In the genomic region with DNA sequence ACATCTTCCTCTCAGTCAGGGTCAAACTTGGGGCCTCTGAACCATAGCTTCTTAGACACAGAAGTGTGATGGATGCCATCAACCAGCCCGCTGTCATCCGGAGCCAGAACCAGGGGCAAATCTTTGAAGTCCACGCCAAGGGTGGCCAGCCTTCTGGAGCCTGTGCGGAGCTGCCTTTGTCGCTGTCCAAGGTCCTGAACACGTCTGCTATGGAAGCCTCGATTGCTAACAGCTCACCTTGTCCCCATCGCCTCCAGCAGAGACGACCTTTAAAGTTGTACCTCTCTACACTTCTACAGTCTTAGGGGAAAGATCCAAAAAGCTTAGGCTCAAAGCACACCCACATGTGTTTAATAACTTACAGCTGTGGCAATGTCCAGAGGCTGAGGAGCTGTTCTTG, we compare ENCODE assay signal across 10 mouse cellular contexts. TPM values are rescaled to one million over a fixed set of nuclear protein-coding genes. Genes with fewer than 3 reads are reported as not detected.
DNase-seq lines count a peak whose midpoint lies in the region; ATAC-seq and TF ChIP-seq lines count a peak whose summit lies in the region.
"Had no signal": no experiment of that assay in that cellular context is flagged by ENCODE, and none has a peak within 500 bp of the region (broad histone marks: within the 10 kb centered on the region; RNA-seq: fewer than 3 reads in every experiment).

No protein-coding gene starts in this region.

- no peak for TF ChIP-seq CTCF in lung, adult 2 months (IDR thresholded peaks at IDR 0.05; ENCODE audit: insufficient read depth, low read length)
- no peak for TF ChIP-seq CTCF in stomach, postnatal 0 days (IDR thresholded peaks at IDR 0.05; ENCODE audit: low read depth)

- peaks cover 7% of the 10 kb centered on the region for H3K4me1 ChIP-seq in midbrain, embryonic 10.5 days
- H3K4me1 ChIP-seq in midbrain, embryonic 16.5 days (ENCODE audit: control insufficient read depth, insufficient read depth, low read length) = peaks cover 9% of the 10 kb centered on the region; the same call in 1 of the 2 replicates
- H3K4me1 ChIP-seq in lung, adult 2 months (ENCODE audit: control insufficient read depth, insufficient read depth, low read length) = no peaks in the 10 kb centered on the region; the same call in 1 of the 2 replicates
- H3K4me1 ChIP-seq in stomach, postnatal 0 days (replicated peaks; ENCODE audit: control insufficient read depth, insufficient read depth) = no peaks in the 10 kb centered on the region

- no peak for ATAC-seq in midbrain, embryonic 16.5 days
- peak; percentile 43; the same call in 1 of the 2 replicates for ATAC-seq in granulocyte monocyte progenitor cell, adult 5-6 weeks (replicated peaks; ENCODE audit: poor library complexity, severe bottlenecking)
- no peak for ATAC-seq in stomach, postnatal 0 days (ENCODE audit: low FRiP score, low TSS enrichment)

- H3K4me3 ChIP-seq in midbrain, embryonic 10.5 days = no peak overlapping the region
- no peak overlapping the region for H3K4me3 ChIP-seq in midbrain, embryonic 16.5 days (ENCODE audit: low read depth, low read length)
- H3K4me3 ChIP-seq in lung, adult 2 months (replicated peaks; ENCODE audit: extremely low read depth, low read depth, low read length) = no peak overlapping the region
- no peak overlapping the region for H3K4me3 ChIP-seq in stomach, postnatal 0 days (ENCODE audit: low read depth, low read length)
- H3K4me3 ChIP-seq: liver, embryonic 15.5 days had no signal

- H3K4me2 ChIP-seq in midbrain, embryonic 16.5 days (ENCODE audit: low read length) = no peak overlapping the region
- no peak overlapping the region for H3K4me2 ChIP-seq in stomach, postnatal 0 days (replicated peaks; ENCODE audit: low read depth)
- H3K4me2 ChIP-seq: liver, embryonic 15.5 days had no signal

- no peaks in the 10 kb centered on the region for H3K36me3 ChIP-seq in midbrain, embryonic 10.5 days
- H3K36me3 ChIP-seq in midbrain, embryonic 16.5 days (ENCODE audit: control insufficient read depth, insufficient read depth, low read length) = no peaks in the 10 kb centered on the region
- H3K36me3 ChIP-seq in stomach, postnatal 0 days (ENCODE audit: control insufficient read depth, insufficient read depth, low read length) = no peaks in the 10 kb centered on the region
- H3K36me3 ChIP-seq: liver, embryonic 15.5 days had no signal

- no peak for TF ChIP-seq EP300 in stomach, postnatal 0 days (optimal IDR thresholded peaks at IDR 0.05)

- H3K27ac ChIP-seq in midbrain, embryonic 10.5 days (replicated peaks) = no peak overlapping the region
- no peak overlapping the region for H3K27ac ChIP-seq in midbrain, embryonic 16.5 days (ENCODE audit: low read length)
- H3K27ac ChIP-seq in stomach, postnatal 0 days (replicated peaks) = no peak overlapping the region
- H3K27ac ChIP-seq: liver, embryonic 15.5 days had no signal

- no peak for TF ChIP-seq POLR2A in lung, adult 2 months (IDR thresholded peaks at IDR 0.05; ENCODE audit: borderline replicate concordance, extremely low read depth, low read depth, low read length)

- no peak overlapping the region for H3K9ac ChIP-seq in midbrain, embryonic 16.5 days (ENCODE audit: low read depth, low read length)
- H3K9ac ChIP-seq in stomach, postnatal 0 days (ENCODE audit: low read length) = no peak overlapping the region
- H3K9ac ChIP-seq: liver, embryonic 15.5 days had no signal

- H3K27me3 ChIP-seq in midbrain, embryonic 10.5 days (ENCODE audit: low read depth, poor library complexity, severe bottlenecking) = peaks cover 78% of the 10 kb centered on the region
- peaks cover 18% of the 10 kb centered on the region for H3K27me3 ChIP-seq in midbrain, embryonic 16.5 days (ENCODE audit: control insufficient read depth, insufficient read depth, low read depth, low read length)
- H3K27me3 ChIP-seq in stomach, postnatal 0 days (ENCODE audit: control insufficient read depth, insufficient read depth, low read length) = no peaks in the 10 kb centered on the region

- DNase-seq in midbrain, embryonic 10.5 days (ENCODE audit: low spot score) = peak; percentile 63
- peak; percentile 66 for DNase-seq in adrenal gland, adult 2 months
- peak; percentile 60 for DNase-seq in lung, adult 2 months
- DNase-seq in stomach, postnatal 0 days (ENCODE audit: low spot score) = peak; percentile 78
- DNase-seq in cerebellum, adult 8-10 months = no peak
- DNase-seq in frontal cortex, postnatal 14 days (ENCODE audit: low spot score in 2 of 2) = no peak

- WGBS in midbrain, embryonic 10.5 days = 4% methylated on average over 9 of the region's 9 CpGs
- WGBS in midbrain, embryonic 16.5 days = 4% methylated on average over 9 of the region's 9 CpGs
- WGBS in lung, adult 2 months = 2% methylated on average over 9 of the region's 9 CpGs
- WGBS in stomach, postnatal 0 days = under 1% methylated on average over 9 of the region's 9 CpGs

- H3K9me3 ChIP-seq in midbrain, embryonic 10.5 days (replicated peaks) = no peaks in the 10 kb centered on the region
- H3K9me3 ChIP-seq in midbrain, embryonic 16.5 days (replicated peaks; ENCODE audit: control insufficient read depth, low read length, poor library complexity, severe bottlenecking) = no peaks in the 10 kb centered on the region
- no peaks in the 10 kb centered on the region for H3K9me3 ChIP-seq in stomach, postnatal 0 days (ENCODE audit: control insufficient read depth, low read length)
- H3K9me3 ChIP-seq: liver, embryonic 15.5 days had no signal

RNA-seq across cellular contexts. Expression of a gene that starts 8.0 kb away (rescaled TPM):
- 0.09 TPM in 1 of 2 replicates, not detected in the other for polyA plus RNA-seq in midbrain, embryonic 10.5 days (2016; fragmentation: Nextera tagmentation; extraction: Ambion mirVana)
- 0.44 and 0.61 TPM in 2 replicates for polyA plus RNA-seq in midbrain, embryonic 16.5 days (2015; fragmentation: Nextera tagmentation; extraction: Ambion mirVana)
- not detected for total RNA-seq in adrenal gland, adult 2 months (2021)
- polyA plus RNA-seq in adrenal gland, adult 2 months (2012; rRNA removed) = not detected in 2 replicates
- total RNA-seq in granulocyte monocyte progenitor cell, adult 5-6 weeks (2014; fragmentation: Nextera tagmentation) = 0.13 TPM in 1 of 2 replicates, not detected in the other
- total RNA-seq in granulocyte monocyte progenitor cell, adult 5-6 weeks (2017) = 0.57 TPM in 1 of 2 replicates, not detected in the other
- polyA plus RNA-seq in lung, adult 2 months (2012; rRNA removed) = 2.8 TPM in 2 replicates
- 0.11 and 0.21 TPM in 2 replicates for polyA plus RNA-seq in stomach, postnatal 0 days (2015; fragmentation: Nextera tagmentation; extraction: Ambion mirVana)
- polyA plus RNA-seq: liver, embryonic 15.5 days; stomach, embryonic 14.5 days had no signal

RNA-seq across cellular contexts. Expression of a gene that starts 12.4 kb away (rescaled TPM):
- 3.9 and 6.5 TPM in 2 replicates for polyA plus RNA-seq in midbrain, embryonic 10.5 days (2016; fragmentation: Nextera tagmentation; extraction: Ambion mirVana)
- 32.9 and 38.2 TPM in 2 replicates for polyA plus RNA-seq in midbrain, embryonic 16.5 days (2015; fragmentation: Nextera tagmentation; extraction: Ambion mirVana)
- 10 to 100 TPM in 1 of 2 experiments, 1 to 10 TPM in 1; 8.6 to 14.3 TPM for total RNA-seq in adrenal gland, adult 2 months (2021)
- polyA plus RNA-seq in adrenal gland, adult 2 months (2012; rRNA removed) = 20.1 and 25.5 TPM in 2 replicates
- not detected in 2 replicates for total RNA-seq in granulocyte monocyte progenitor cell, adult 5-6 weeks (2014; fragmentation: Nextera tagmentation)
- 0.09 and 0.41 TPM in 2 replicates for total RNA-seq in granulocyte monocyte progenitor cell, adult 5-6 weeks (2017)
- polyA plus RNA-seq in lung, adult 2 months (2012; rRNA removed) = 1.9 and 2.4 TPM in 2 replicates
- 0.69 and 1.1 TPM in 2 replicates for polyA plus RNA-seq in stomach, postnatal 0 days (2015; fragmentation: Nextera tagmentation; extraction: Ambion mirVana)

RNA-seq across cellular contexts. Expression of a gene that starts 16.2 kb away (rescaled TPM):
- polyA plus RNA-seq in midbrain, embryonic 10.5 days (2016; fragmentation: Nextera tagmentation; extraction: Ambion mirVana) = 0.54 TPM in 1 of 2 replicates, not detected in the other
- 0.57 and 0.64 TPM in 2 replicates for polyA plus RNA-seq in midbrain, embryonic 16.5 days (2015; fragmentation: Nextera tagmentation; extraction: Ambion mirVana)
- under 1 TPM in 1 of 2 experiments, not detected in 1; 0.61 TPM for total RNA-seq in adrenal gland, adult 2 months (2021)
- 0.79 and 1.3 TPM in 2 replicates for polyA plus RNA-seq in adrenal gland, adult 2 months (2012; rRNA removed)
- 33.2 and 34.9 TPM in 2 replicates for total RNA-seq in granulocyte monocyte progenitor cell, adult 5-6 weeks (2014; fragmentation: Nextera tagmentation)
- total RNA-seq in granulocyte monocyte progenitor cell, adult 5-6 weeks (2017) = 79.8 and 113 TPM in 2 replicates
- 0.54 TPM in 1 of 2 replicates, not detected in the other for polyA plus RNA-seq in lung, adult 2 months (2012; rRNA removed)
- 0.68 and 0.98 TPM in 2 replicates for polyA plus RNA-seq in stomach, postnatal 0 days (2015; fragmentation: Nextera tagmentation; extraction: Ambion mirVana)

RNA-seq across cellular contexts. Expression of a gene that starts 41.6 kb away (rescaled TPM):
- polyA plus RNA-seq in midbrain, embryonic 10.5 days (2016; fragmentation: Nextera tagmentation; extraction: Ambion mirVana) = 1.2 and 1.6 TPM in 2 replicates
- 2.6 and 2.7 TPM in 2 replicates for polyA plus RNA-seq in midbrain, embryonic 16.5 days (2015; fragmentation: Nextera tagmentation; extraction: Ambion mirVana)
- total RNA-seq in adrenal gland, adult 2 months (2021) = 10 to 100 TPM in 1 of 2 experiments, 1 to 10 TPM in 1; 8.7 to 22.6 TPM
- 24.2 and 27.2 TPM in 2 replicates for polyA plus RNA-seq in adrenal gland, adult 2 months (2012; rRNA removed)
- 6.6 and 11.1 TPM in 2 replicates for total RNA-seq in granulocyte monocyte progenitor cell, adult 5-6 weeks (2014; fragmentation: Nextera tagmentation)
- 5.4 and 5.6 TPM in 2 replicates for total RNA-seq in granulocyte monocyte progenitor cell, adult 5-6 weeks (2017)
- 20.1 and 33.3 TPM in 2 replicates for polyA plus RNA-seq in lung, adult 2 months (2012; rRNA removed)
- polyA plus RNA-seq in stomach, postnatal 0 days (2015; fragmentation: Nextera tagmentation; extraction: Ambion mirVana) = 5.6 and 6.4 TPM in 2 replicates

RNA-seq across cellular contexts. Expression of a gene that starts 51.6 kb away (rescaled TPM):
- 11.2 and 12.6 TPM in 2 replicates for polyA plus RNA-seq in midbrain, embryonic 10.5 days (2016; fragmentation: Nextera tagmentation; extraction: Ambion mirVana)
- polyA plus RNA-seq in midbrain, embryonic 16.5 days (2015; fragmentation: Nextera tagmentation; extraction: Ambion mirVana) = 10.9 and 13.0 TPM in 2 replicates
- total RNA-seq in adrenal gland, adult 2 months (2021) = 10 to 100 TPM; 56.8 to 77.7 TPM
- polyA plus RNA-seq in adrenal gland, adult 2 months (2012; rRNA removed) = 2.5 and 3.4 TPM in 2 replicates
- 62.6 and 66.7 TPM in 2 replicates for total RNA-seq in granulocyte monocyte progenitor cell, adult 5-6 weeks (2014; fragmentation: Nextera tagmentation)
- total RNA-seq in granulocyte monocyte progenitor cell, adult 5-6 weeks (2017) = 43.8 and 44.1 TPM in 2 replicates
- polyA plus RNA-seq in lung, adult 2 months (2012; rRNA removed) = 8.5 and 10.7 TPM in 2 replicates
- 2.8 and 4.0 TPM in 2 replicates for polyA plus RNA-seq in stomach, postnatal 0 days (2015; fragmentation: Nextera tagmentation; extraction: Ambion mirVana)

Comparison
In these comparisons a context has a peak if more than half of its experiments do, and no peak if none do; other contexts are left out.
1. DNase-seq: peak in midbrain, embryonic 10.5 days (single experiment), adrenal gland, adult 2 months (single experiment), lung, adult 2 months (single experiment) and stomach, postnatal 0 days (single experiment); none in cerebellum, adult 8-10 months (single experiment) and frontal cortex, postnatal 14 days (0 of 2).